ENCODE assay signal across 30 mouse cellular contexts in the genomic region with DNA sequence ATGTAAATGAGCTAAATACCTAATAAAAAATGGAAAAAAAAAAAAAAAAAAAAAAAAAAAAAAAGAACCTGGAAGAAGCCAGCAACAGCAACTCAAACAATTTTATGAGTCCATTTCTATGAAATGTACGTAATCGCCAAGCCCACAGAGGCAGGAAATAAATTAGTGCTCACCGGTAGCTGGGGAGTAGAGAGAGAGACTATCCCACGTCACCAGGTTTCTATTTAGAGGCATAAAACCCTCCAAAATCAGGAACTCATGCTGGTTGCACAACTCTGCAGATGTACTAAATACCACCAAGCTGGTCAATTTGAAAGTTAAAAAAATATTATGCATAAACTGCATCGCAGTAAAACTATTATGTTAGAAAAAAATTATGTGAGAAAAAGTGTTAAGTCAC. TPM values are rescaled to one million over a fixed set of nuclear protein-coding genes. Genes with fewer than 3 reads are reported as not detected.
DNase-seq lines count a peak whose midpoint lies in the region; ATAC-seq lines count a peak whose summit lies in the region.
"Had no signal": no experiment of that assay in that cellular context is flagged by ENCODE, and none has a peak within 500 bp of the region (broad histone marks: within the 10 kb centered on the region; RNA-seq: fewer than 3 reads in every experiment).

No protein-coding gene starts in this region.

- no peak overlapping the region for H3K4me3 ChIP-seq in heart, embryonic 10.5 days
- no peak overlapping the region for H3K4me3 ChIP-seq in heart, embryonic 12.5 days
- H3K4me3 ChIP-seq: embryonic facial prominence, embryonic 10.5 days; embryonic facial prominence, embryonic 13.5 days; erythroblast, embryonic 14.5 days; forebrain, embryonic 12.5 days; heart, adult 2 months; heart, embryonic 13.5 days; hindbrain, embryonic 13.5 days; intestine, embryonic 15.5 days had no signal

- H3K27me3 ChIP-seq in heart, embryonic 10.5 days (ENCODE audit: insufficient read depth, poor library complexity, severe bottlenecking) = no peaks in the 10 kb centered on the region
- no peaks in the 10 kb centered on the region for H3K27me3 ChIP-seq in heart, embryonic 12.5 days (replicated peaks)
- H3K27me3 ChIP-seq: embryonic facial prominence, embryonic 13.5 days; forebrain, embryonic 12.5 days; heart, embryonic 13.5 days; hindbrain, embryonic 13.5 days; intestine, embryonic 15.5 days had no signal

- no peak overlapping the region for H3K4me2 ChIP-seq in heart, embryonic 12.5 days
- H3K4me2 ChIP-seq: embryonic facial prominence, embryonic 13.5 days; forebrain, embryonic 12.5 days; heart, embryonic 13.5 days; hindbrain, embryonic 13.5 days; intestine, embryonic 15.5 days had no signal

- no peak overlapping the region for H3K27ac ChIP-seq in heart, embryonic 10.5 days
- H3K27ac ChIP-seq in heart, embryonic 12.5 days (ENCODE audit: poor library complexity, severe bottlenecking) = no peak overlapping the region
- H3K27ac ChIP-seq: embryonic facial prominence, embryonic 10.5 days; embryonic facial prominence, embryonic 13.5 days; forebrain, embryonic 12.5 days; heart, adult 2 months; heart, embryonic 13.5 days; hindbrain, embryonic 13.5 days; intestine, embryonic 15.5 days had no signal

- ATAC-seq in heart, embryonic 12.5 days (ENCODE audit: insufficient number of reproducible peaks, low FRiP score) = no peak
- peak; percentile 100 for ATAC-seq in granulocyte monocyte progenitor cell, adult 5-6 weeks (replicated peaks; ENCODE audit: poor library complexity, severe bottlenecking)
- ATAC-seq in megakaryocyte progenitor cell, adult 5-6 weeks (replicated peaks; ENCODE audit: poor library complexity) = peak; percentile 100
- ATAC-seq: activated CD4-positive, CD25-positive, alpha-beta regulatory T cell, adult 4 months; forebrain, embryonic 16.5 days; hindbrain, embryonic 16.5 days; intestine, embryonic 15.5 days had no signal

- DNase-seq in heart, embryonic 10.5 days (ENCODE audit: low spot score) = peak; percentile 14
- DNase-seq in A20 (ENCODE audit: low read depth, low spot score) = peak; percentile 17
- no peak for DNase-seq in right cerebral cortex, postnatal 25 days
- DNase-seq in yolk sac, embryonic 10.5 days (ENCODE audit: low spot score) = no peak
- no peak for DNase-seq in adrenal gland, adult 8-10 months
- DNase-seq: adrenal gland, postnatal 10 days; adrenal gland, postnatal 36 days; cerebellum, adult 11 months; cerebellum, adult 2 months; cerebellum, adult 9-11 months; cerebellum, postnatal 25 days; embryo, embryonic 11 days; gastrocnemius, postnatal 10 days; heart, adult 2 months; heart, postnatal 14 days; heart, postnatal 4 days; kidney, adult 11 months had no signal

- no peaks in the 10 kb centered on the region for H3K9me3 ChIP-seq in heart, embryonic 10.5 days
- H3K9me3 ChIP-seq in heart, embryonic 12.5 days (replicated peaks) = no peaks in the 10 kb centered on the region
- H3K9me3 ChIP-seq: embryonic facial prominence, embryonic 10.5 days; embryonic facial prominence, embryonic 13.5 days; forebrain, embryonic 12.5 days; heart, embryonic 13.5 days; hindbrain, embryonic 13.5 days; intestine, embryonic 15.5 days had no signal

- no peaks in the 10 kb centered on the region for H3K4me1 ChIP-seq in heart, embryonic 10.5 days
- no peaks in the 10 kb centered on the region for H3K4me1 ChIP-seq in heart, embryonic 12.5 days (replicated peaks)
- H3K4me1 ChIP-seq: embryonic facial prominence, embryonic 10.5 days; embryonic facial prominence, embryonic 13.5 days; forebrain, embryonic 12.5 days; heart, embryonic 13.5 days; hindbrain, embryonic 13.5 days; intestine, embryonic 15.5 days had no signal

- 83% methylated on average over 5 of the region's 5 CpGs for WGBS in heart, embryonic 10.5 days
- 82% methylated on average over 5 of the region's 5 CpGs for WGBS in heart, embryonic 12.5 days

- H3K36me3 ChIP-seq in heart, embryonic 10.5 days = no peaks in the 10 kb centered on the region
- no peaks in the 10 kb centered on the region for H3K36me3 ChIP-seq in heart, embryonic 12.5 days
- H3K36me3 ChIP-seq: embryonic facial prominence, embryonic 10.5 days; embryonic facial prominence, embryonic 13.5 days; forebrain, embryonic 12.5 days; heart, embryonic 13.5 days; hindbrain, embryonic 13.5 days; intestine, embryonic 15.5 days had no signal

- no peak overlapping the region for H3K9ac ChIP-seq in heart, embryonic 12.5 days
- H3K9ac ChIP-seq: embryonic facial prominence, embryonic 13.5 days; forebrain, embryonic 12.5 days; heart, embryonic 13.5 days; hindbrain, embryonic 13.5 days; intestine, embryonic 15.5 days had no signal

RNA-seq across cellular contexts. Expression of a gene that starts 46.9 kb away (rescaled TPM):
- polyA plus RNA-seq in heart, embryonic 10.5 days (2016; fragmentation: Nextera tagmentation; extraction: Ambion mirVana) = 10.0 and 11.9 TPM in 2 replicates
- polyA plus RNA-seq in heart, embryonic 12.5 days (2016; fragmentation: Nextera tagmentation; extraction: Ambion mirVana) = 16.1 and 17.5 TPM in 2 replicates
- total RNA-seq in granulocyte monocyte progenitor cell, adult 5-6 weeks (2014; fragmentation: Nextera tagmentation) = 7.2 and 14.7 TPM in 2 replicates
- total RNA-seq in granulocyte monocyte progenitor cell, adult 5-6 weeks (2017) = 15.5 and 16.0 TPM in 2 replicates
- 10.3 and 13.7 TPM in 2 replicates for total RNA-seq in megakaryocyte progenitor cell, adult 5-6 weeks (2015)
- 13.5 and 13.9 TPM in 2 replicates for total RNA-seq in megakaryocyte progenitor cell, adult 5-6 weeks (2017)
- 10 to 100 TPM; 49.6 to 81.4 (median 58.7) TPM for total RNA-seq in adrenal gland, adult 8-10 months (2022)

RNA-seq across cellular contexts. Expression of a gene that starts 50.3 kb away (rescaled TPM):
- 28.5 and 29.0 TPM in 2 replicates for polyA plus RNA-seq in heart, embryonic 10.5 days (2016; fragmentation: Nextera tagmentation; extraction: Ambion mirVana)
- 26.4 and 27.0 TPM in 2 replicates for polyA plus RNA-seq in heart, embryonic 12.5 days (2016; fragmentation: Nextera tagmentation; extraction: Ambion mirVana)
- 38.9 and 46.6 TPM in 2 replicates for total RNA-seq in granulocyte monocyte progenitor cell, adult 5-6 weeks (2014; fragmentation: Nextera tagmentation)
- 17.7 and 26.1 TPM in 2 replicates for total RNA-seq in granulocyte monocyte progenitor cell, adult 5-6 weeks (2017)
- total RNA-seq in megakaryocyte progenitor cell, adult 5-6 weeks (2015) = 30.9 and 32.4 TPM in 2 replicates
- total RNA-seq in megakaryocyte progenitor cell, adult 5-6 weeks (2017) = 17.6 and 20.7 TPM in 2 replicates
- total RNA-seq in adrenal gland, adult 8-10 months (2022) = 10 to 100 TPM; 54.2 to 69.9 (median 60.2) TPM

Comparison
In these comparisons a context has a peak if more than half of its experiments do, and no peak if none do; other contexts are left out.
1. DNase-seq: peak in heart, embryonic 10.5 days (single experiment) and A20 (single experiment); none in right cerebral cortex, postnatal 25 days (single experiment), yolk sac, embryonic 10.5 days (single experiment) and adrenal gland, adult 8-10 months (single experiment).